Mouse (Mus musculus): Measurements from ENCODE around the gene Irx5.

DNA sequence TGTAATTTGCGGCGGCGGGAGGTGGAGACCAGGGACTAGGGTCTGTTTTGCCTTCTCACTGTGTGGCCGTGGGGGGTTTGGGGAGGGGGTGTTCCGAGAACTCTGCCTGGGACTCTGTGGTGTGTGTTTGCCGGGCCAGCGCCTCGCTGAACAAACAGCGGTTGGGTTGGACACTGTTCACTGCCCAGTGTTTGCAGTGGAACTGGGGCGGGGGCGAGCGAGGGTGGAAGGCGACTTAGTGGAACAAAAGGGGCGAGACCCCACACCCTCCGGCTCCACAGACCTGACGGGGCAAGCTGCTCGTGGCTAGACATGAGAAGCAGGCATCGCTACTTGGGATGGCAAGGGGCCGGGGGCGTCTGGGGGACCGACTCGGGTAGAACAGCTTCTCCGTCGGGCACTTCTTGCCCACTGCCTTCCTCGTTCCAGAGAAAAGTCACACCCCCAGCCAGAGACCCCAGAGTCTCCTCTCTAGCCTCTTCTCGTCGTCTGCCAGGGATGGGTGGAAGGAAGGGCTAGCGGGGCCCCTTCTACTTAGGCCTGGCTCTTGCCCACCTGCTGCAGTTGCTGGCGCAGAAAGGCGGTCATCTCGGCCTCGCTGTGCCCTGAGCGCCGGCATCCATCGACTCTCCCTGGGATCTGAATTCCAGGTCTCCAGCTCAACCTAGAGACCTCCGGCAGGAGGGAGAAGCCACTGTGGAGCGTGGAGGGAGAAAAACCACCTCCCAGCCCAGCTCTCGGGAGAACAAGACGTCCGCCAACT lies 631 bp upstream of the Irx5 start:
- no peak for TF ChIP-seq CTCF (IDR thresholded peaks at IDR 0.05; ENCODE audit: low read depth, low read length)
- no peak for TF ChIP-seq POLR2A (IDR thresholded peaks at IDR 0.05; ENCODE audit: extremely low read depth, insufficient read depth, low read length)
